19 mouse cellular contexts compared by ENCODE assay signal in genomic region chr7:118610721-118611120, GRCm38 (mm10). TPM values are rescaled to one million over a fixed set of nuclear protein-coding genes. Genes with fewer than 3 reads are reported as not detected.
"Had no signal": no experiment of that assay in that cellular context is flagged by ENCODE, and none has a peak within 500 bp of the region (broad histone marks: within the 10 kb centered on the region; RNA-seq: fewer than 3 reads in every experiment).

No protein-coding gene starts in this region.

- DNase-seq: lung, adult 18-20 months; lung, embryonic 14.5 days; lung, postnatal 10 days; lung, postnatal 4 days; midbrain, embryonic 14.5 days; retina, postnatal 1 day; right cerebral cortex, adult 18-20 months; right cerebral cortex, postnatal 25 days; right cerebral cortex, postnatal 4 days; thymus, adult 2 months; thymus, postnatal 25 days; thymus, postnatal 4 days had no signal

- H3K27me3 ChIP-seq: midbrain, embryonic 12.5 days; neural tube, embryonic 13.5 days; neural tube, embryonic 15.5 days; stomach, embryonic 15.5 days had no signal

- H3K36me3 ChIP-seq: midbrain, embryonic 10.5 days; midbrain, embryonic 12.5 days; neural tube, embryonic 13.5 days; neural tube, embryonic 15.5 days; stomach, embryonic 15.5 days had no signal

- H3K27ac ChIP-seq: midbrain, embryonic 10.5 days; midbrain, embryonic 12.5 days; neural tube, embryonic 13.5 days; neural tube, embryonic 15.5 days; stomach, embryonic 15.5 days had no signal

- H3K4me1 ChIP-seq: neural tube, embryonic 13.5 days; neural tube, embryonic 15.5 days; stomach, embryonic 15.5 days had no signal

- H3K4me3 ChIP-seq: midbrain, embryonic 10.5 days; midbrain, embryonic 12.5 days; myocyte; neural tube, embryonic 13.5 days; neural tube, embryonic 15.5 days; stomach, embryonic 15.5 days had no signal

- H3K9me3 ChIP-seq: midbrain, embryonic 10.5 days; neural tube, embryonic 13.5 days; neural tube, embryonic 15.5 days; stomach, embryonic 15.5 days had no signal

RNA-seq across cellular contexts. Expression of gene Tmc5, which starts 13.6 kb away (rescaled TPM):
- polyA plus RNA-seq: myocyte; spleen, adult 2 months had no signal
